Mouse (Mus musculus) heart, adult 2 months (tissue): Measurements from ENCODE around the gene Lypd6b.

Experiments used
- CTCF ChIP-seq: fragments of 200-600 bp; IDR thresholded peaks from 2 replicates; pipeline ENCODE4 v1.8.1; 2022; ENCODE audit warnings: antibody characterized with exemption, mild to moderate bottlenecking, moderate library complexity
- POLR2A ChIP-seq: fragments of 200-500 bp; IDR thresholded peaks from 2 replicates; pipeline ENCODE4 v1.6.1; 2011; ENCODE audit warnings: mild to moderate bottlenecking, low read depth, low read length, control low read depth; ENCODE audit not compliant: insufficient read depth

GRCm38 (mm10) chr2:49860219-49860962, 72.9 kb downstream of the Lypd6b start:
- no peak for TF ChIP-seq CTCF
- TF ChIP-seq POLR2A, result no peak
